Mouse (Mus musculus) CH12.LX (cell line): ENCODE measurements around the gene Enpp7. TPM values are rescaled to one million over a fixed set of nuclear protein-coding genes. Genes with fewer than 3 reads are reported as not detected.

Experiments used
- DNase-seq: peaks from one replicate; pipeline ENCODE4 v3.0.0-alpha.2; 2013; ENCODE audit errors: extremely low read depth
- H3K27ac ChIP-seq: 2 replicates; pipeline ENCODE4 v1.5.1; 2012; ENCODE audit warnings: low read depth, mild to moderate bottlenecking, control low read depth, moderate library complexity; ENCODE audit not compliant: insufficient read depth
- H3K27me3 ChIP-seq: replicated peaks from 2 replicates; pipeline ENCODE3; 2012; ENCODE audit warnings: inconsistent platforms
- H3K36me3 ChIP-seq, 2 experiments: replicated peaks in 1 of 2; 2 replicates each; pipeline versions ENCODE3 to v1.6.1; 2012; ENCODE audit warnings: inconsistent platforms in 1 of 2, low read length in 1 of 2, mild to moderate bottlenecking in 1 of 2, mixed read lengths in 1 of 2, moderate library complexity in 1 of 2; ENCODE audit not compliant: control insufficient read depth in 1 of 2, insufficient read depth in 1 of 2
- H3K4me1 ChIP-seq, 2 experiments: 2 replicates each; pipeline ENCODE4 v1.6.1; 2012; ENCODE audit warnings: inconsistent platforms in 1 of 2, moderate library complexity in 1 of 2; ENCODE audit not compliant: insufficient read depth in 2 of 2, control insufficient read depth in 1 of 2
- H3K4me2 ChIP-seq: 2 replicates; pipeline ENCODE4 v1.6.1; 2012; ENCODE audit warnings: low read depth, mild to moderate bottlenecking, control low read depth; ENCODE audit not compliant: poor library complexity, insufficient read depth, severe bottlenecking
- H3K4me3 ChIP-seq, 3 experiments: fragments of 150-350 bp in 1 of 3; sonication (generic) in 1 of 3; replicated peaks in 1 of 3; 2 replicates each; pipeline versions ENCODE3 to v1.5.1; 2011 to 2012; ENCODE audit warnings: low read depth in 2 of 3, low read length in 2 of 3, mild to moderate bottlenecking in 2 of 3, moderate library complexity in 2 of 3, control low read depth in 1 of 3, improper control_type of control experiment in 1 of 3, inconsistent platforms in 1 of 3, mixed read lengths in 1 of 3; ENCODE audit not compliant: poor library complexity in 1 of 3
- H3K79me2 ChIP-seq: replicated peaks from 2 replicates; pipeline ENCODE4 v1.6.1; 2012; ENCODE audit warnings: mild to moderate bottlenecking, moderate library complexity; ENCODE audit not compliant: control insufficient read depth, poor library complexity, insufficient read depth, severe bottlenecking; ENCODE audit errors: extremely low read depth
- H3K9ac ChIP-seq: 2 replicates; pipeline ENCODE4 v1.6.1; 2012; ENCODE audit warnings: low read depth, mild to moderate bottlenecking, control low read depth, moderate library complexity; ENCODE audit not compliant: insufficient read depth
- H3K9me3 ChIP-seq: replicated peaks from 2 replicates; pipeline ENCODE3; 2012; ENCODE audit warnings: low read length, inconsistent platforms, mixed read lengths
- BHLHE40 ChIP-seq: IDR thresholded peaks from 2 replicates; pipeline ENCODE4 v1.6.1; 2011; ENCODE audit warnings: mild to moderate bottlenecking, low read depth, low read length, improper control_type of control experiment
- CHD2 ChIP-seq: IDR thresholded peaks from 2 replicates; pipeline ENCODE4 v1.6.1; 2011; ENCODE audit warnings: low read length, improper control_type of control experiment
- CTCF ChIP-seq, 2 experiments: IDR thresholded peaks in 1 of 2; conservative IDR thresholded peaks in 1 of 2; 2 replicates each; pipeline ENCODE4 v1.5.1; 2011 to 2012; ENCODE audit warnings: low read depth in 2 of 2, low read length in 2 of 2, improper control_type of control experiment in 1 of 2, inconsistent platforms in 1 of 2, mild to moderate bottlenecking in 1 of 2, moderate library complexity in 1 of 2
- E2F4 ChIP-seq: IDR thresholded peaks from 2 replicates; pipeline ENCODE4 v1.6.1; 2011; ENCODE audit warnings: low read depth, low read length, improper control_type of control experiment; ENCODE audit not compliant: insufficient replicate concordance
- ELF1 ChIP-seq: IDR thresholded peaks from 2 replicates; pipeline ENCODE4 v1.6.1; 2014; ENCODE audit warnings: low read depth, mild to moderate bottlenecking, inconsistent platforms, low read length, improper control_type of control experiment
- EP300 ChIP-seq: IDR thresholded peaks from 2 replicates; pipeline ENCODE4 v1.6.1; 2011; ENCODE audit warnings: low read length, improper control_type of control experiment
- GABPA ChIP-seq: IDR thresholded peaks from 2 replicates; pipeline ENCODE4 v1.6.1; 2012; ENCODE audit warnings: low read depth, low read length, improper control_type of control experiment, inconsistent platforms; ENCODE audit not compliant: insufficient replicate concordance
- IRF4 ChIP-seq: IDR thresholded peaks from 2 replicates; pipeline ENCODE4 v1.6.1; 2014; ENCODE audit warnings: low read depth, mild to moderate bottlenecking, inconsistent platforms, low read length, improper control_type of control experiment
- JUND ChIP-seq: conservative IDR thresholded peaks from 2 replicates; pipeline ENCODE4 v1.6.1; 2011; ENCODE audit warnings: low read depth, low read length, improper control_type of control experiment
- KAT2A ChIP-seq: IDR thresholded peaks from 2 replicates; pipeline ENCODE4 v1.6.1; 2012; ENCODE audit warnings: low read length, improper control_type of control experiment, inconsistent platforms; ENCODE audit not compliant: insufficient replicate concordance
- MAFK ChIP-seq: IDR thresholded peaks from 2 replicates; pipeline ENCODE4 v1.6.1; 2011; ENCODE audit warnings: low read length, improper control_type of control experiment; ENCODE audit not compliant: insufficient replicate concordance
- MAX ChIP-seq: IDR thresholded peaks from 2 replicates; pipeline ENCODE4 v1.6.1; 2011; ENCODE audit warnings: low read length, improper control_type of control experiment
- MAZ ChIP-seq: IDR thresholded peaks from 2 replicates; pipeline ENCODE4 v1.6.1; 2012; ENCODE audit warnings: low read depth, mild to moderate bottlenecking, inconsistent platforms, low read length, improper control_type of control experiment, moderate library complexity
- MXI1 ChIP-seq: IDR thresholded peaks from 2 replicates; pipeline ENCODE4 v1.6.1; 2011; ENCODE audit warnings: mild to moderate bottlenecking, low read depth, low read length, improper control_type of control experiment
- MYC ChIP-seq: IDR thresholded peaks from 2 replicates; pipeline ENCODE4 v1.6.1; 2011; ENCODE audit warnings: low read depth, mild to moderate bottlenecking, improper control_type of control experiment, low read length
- NELFE ChIP-seq: IDR thresholded peaks from 2 replicates; pipeline ENCODE4 v1.6.1; 2011; ENCODE audit warnings: low read depth, low read length, improper control_type of control experiment
- PAX5 ChIP-seq: IDR thresholded peaks from 2 replicates; pipeline ENCODE4 v1.6.1; 2012; ENCODE audit warnings: low read length, inconsistent platforms, mixed read lengths
- POLR2A ChIP-seq: IDR thresholded peaks from 2 replicates; pipeline ENCODE4 v1.6.1; 2011; ENCODE audit warnings: low read depth, mild to moderate bottlenecking, improper control_type of control experiment, low read length
- POLR2AphosphoS2 ChIP-seq: IDR thresholded peaks from 2 replicates; pipeline ENCODE4 v1.6.1; 2011; ENCODE audit warnings: low read depth, low read length, improper control_type of control experiment
- RAD21 ChIP-seq: IDR thresholded peaks from 2 replicates; pipeline ENCODE4 v1.6.1; 2011; ENCODE audit warnings: low read depth, mild to moderate bottlenecking, low read length, improper control_type of control experiment, moderate library complexity
- RCOR1 ChIP-seq: conservative IDR thresholded peaks from 2 replicates; pipeline ENCODE4 v1.6.1; 2012; ENCODE audit warnings: low read depth, mild to moderate bottlenecking, inconsistent platforms, low read length, improper control_type of control experiment
- SIN3A ChIP-seq: IDR thresholded peaks from 2 replicates; pipeline ENCODE4 v1.6.1; 2012; ENCODE audit warnings: low read length, improper control_type of control experiment, inconsistent platforms
- SMC3 ChIP-seq: IDR thresholded peaks from 2 replicates; pipeline ENCODE4 v1.6.1; 2011; ENCODE audit warnings: low read depth, low read length, improper control_type of control experiment
- TBP ChIP-seq: conservative IDR thresholded peaks from 2 replicates; pipeline ENCODE4 v1.6.1; 2011; ENCODE audit warnings: low read depth, low read length, improper control_type of control experiment
- TCF12 ChIP-seq: IDR thresholded peaks from 2 replicates; pipeline ENCODE4 v1.6.1; 2014; ENCODE audit warnings: low read depth, mild to moderate bottlenecking, inconsistent platforms, low read length, improper control_type of control experiment
- UBTF ChIP-seq: IDR thresholded peaks from 2 replicates; pipeline ENCODE4 v1.6.1; 2012; ENCODE audit warnings: low read depth, mild to moderate bottlenecking, inconsistent platforms, low read length, improper control_type of control experiment, moderate library complexity
- USF1 ChIP-seq: IDR thresholded peaks from 2 replicates; pipeline ENCODE4 v1.6.1; 2014; ENCODE audit warnings: low read depth, mild to moderate bottlenecking, inconsistent platforms, low read length, improper control_type of control experiment
- USF2 ChIP-seq: conservative IDR thresholded peaks from 2 replicates; pipeline ENCODE4 v1.6.1; 2011; ENCODE audit warnings: low read depth, low read length, improper control_type of control experiment
- ZC3H11A ChIP-seq: IDR thresholded peaks from 2 replicates; pipeline ENCODE4 v1.6.1; 2012; ENCODE audit warnings: low read depth, mild to moderate bottlenecking, inconsistent platforms, low read length, improper control_type of control experiment
- ZMIZ1 ChIP-seq: IDR thresholded peaks from 2 replicates; pipeline ENCODE4 v1.6.1; 2012; ENCODE audit warnings: low read depth, mild to moderate bottlenecking, inconsistent platforms, low read length, improper control_type of control experiment
- dilution Hi-C: fragments of 300-500 bp; cut with MboI; formaldehyde crosslinking; loops from 2 replicates; pipeline ENCODE4 v1.14.3; 2020; ENCODE audit warnings: low sequenced_read_pairs; ENCODE audit not compliant: extremely low pct_unique_long_range_greater_than_20kb, extremely low pct_ligation_motif_present
- in situ Hi-C: fragments of 300-500 bp; cut with MboI; formaldehyde crosslinking; loops from 3 replicates; pipeline ENCODE4 v1.14.3; 2019; ENCODE audit warnings: low sequenced_read_pairs, low pct_ligation_motif_present, low pct_unique_long_range_greater_than_20kb, mixed read lengths
- polyA plus RNA-seq: library from polyadenylated mRNA; unstranded; fragments of >175 nt; gene quantifications from 2 replicates; pipeline ENCODE4 v1.2.1, GENCODE M21; 2012; ENCODE audit warnings: low read depth; ENCODE audit not compliant: insufficient read length
- total RNA-seq, 2 experiments: library from RNA; depleted of rRNA; stranded (reverse); fragments of 300-350 nt in 1 of 2; fragments of >200 nt in 1 of 2; gene quantifications; 2 replicates each; pipeline ENCODE4 v1.2.3; 2012 to 2014

Enpp7 gene
- total and polyA plus RNA-seq, 3 experiments, result not detected

GRCm38 (mm10) chr11:119022068-119022894 lies 34.3 kb downstream of the Enpp7 start:
- Histone ChIP-seq H3K4me1 (peaks cover 22 to 44% of the 10 kb centered on the region in 2 experiments), H3K9me3 (no peaks in the 10 kb centered on the region), H3K4me3 (peak overlapping the region; percentile 50 to 84 (median 64)), H3K36me3 (peaks cover 9% of the 10 kb centered on the region in 2 experiments), H3K4me2 (peak overlapping the region; percentile 23), H3K79me2 (no peaks in the 10 kb centered on the region), H3K9ac (peak overlapping the region; percentile 1; the same call in 1 of the 2 replicates), H3K27ac (no peak overlapping the region), H3K27me3 (peaks cover 87% of the 10 kb centered on the region)
- dilution Hi-C loops, result no loop called here
- in situ Hi-C loops, result no loop called here
- TF ChIP-seq CTCF (conservative IDR thresholded peaks at IDR 0.05 in 1 of 2, IDR thresholded peaks at IDR 0.05 in 1 of 2; ENCODE audit: low read depth in 2 of 2, low read length in 2 of 2) (peak in 1 of 2 experiments; percentile 67; a peak in 2 of 4 replicates), TBP (no peak)
- no peak for DNase-seq

- Histone ChIP-seq H3K4me3 (peak within 1 kb of the TSS; percentile 64 to 84 (median 76)), H3K79me2 (no peaks in the 10 kb centered on the region), H3K9me3 (no peaks in the 10 kb centered on the region), H3K9ac (peak within 1 kb of the TSS; percentile 53), H3K27me3 (peaks cover 79% of the 10 kb centered on the region), H3K4me2 (peak within 1 kb of the TSS; percentile 60), H3K36me3 (peaks cover 17% of the 10 kb centered on the region in 2 experiments), H3K4me1 (peaks cover 22 to 48% of the 10 kb centered on the region in 2 experiments), H3K27ac (no peak within 1 kb of the TSS; the same call in 1 of the 2 replicates)
- DNase-seq, result no peak
- dilution Hi-C loops (no loop called here), in situ Hi-C loops (no loop called here)
- TF ChIP-seq SIN3A (peak; percentile 84), PAX5 (no peak), KAT2A (0 out of 2 replicates have a peak, but pooled peaks have one; percentile 21), NELFE (peak; percentile 75), MAX (no peak; the same call in 1 of the 2 replicates), UBTF (peak; percentile 56; the same call in 1 of the 2 replicates), ZC3H11A (no peak), USF2 (no peak), JUND (no peak), ZMIZ1 (peak; percentile 86), MYC (no peak), TBP (no peak), POLR2AphosphoS2 (no peak), TCF12 (peak; percentile 75), MAFK (no peak), IRF4 (no peak), RCOR1 (no peak), EP300 (no peak), CHD2 (no peak), BHLHE40 (no peak), POLR2A (peak; percentile 66; the same call in 1 of the 2 replicates), E2F4 (no peak), ELF1 (no peak), GABPA (no peak), MXI1 (peak; percentile 88), CTCF (conservative IDR thresholded peaks at IDR 0.05 in 1 of 2, IDR thresholded peaks at IDR 0.05 in 1 of 2; ENCODE audit: low read depth in 2 of 2, low read length in 2 of 2) (no peak), RAD21 (no peak), SMC3 (no peak), MAZ (peak; percentile 26; the same call in 1 of the 2 replicates), USF1 (no peak)
Observed at GRCm38 (mm10) chr11:119022895-119023615, 35.1 kb downstream of the Enpp7 start, which contains the start of gene Cbx2. Cbx2 (plus strand) TSS chr11:119022962.
